Mouse (Mus musculus) cerebellum, postnatal 36 days (tissue): ENCODE results near the gene Slc31a1.
A peak's percentile ranks its signal among the peaks of the same experiment; 100 is the strongest.

ENCODE experiments used
- DNase-seq, 2 experiments: peaks; one replicate each; pipeline ENCODE4 v3.0.0; 2021 to 2022; ENCODE audit warnings: mixed read lengths in 2 of 2

Slc31a1 gene

DNA sequence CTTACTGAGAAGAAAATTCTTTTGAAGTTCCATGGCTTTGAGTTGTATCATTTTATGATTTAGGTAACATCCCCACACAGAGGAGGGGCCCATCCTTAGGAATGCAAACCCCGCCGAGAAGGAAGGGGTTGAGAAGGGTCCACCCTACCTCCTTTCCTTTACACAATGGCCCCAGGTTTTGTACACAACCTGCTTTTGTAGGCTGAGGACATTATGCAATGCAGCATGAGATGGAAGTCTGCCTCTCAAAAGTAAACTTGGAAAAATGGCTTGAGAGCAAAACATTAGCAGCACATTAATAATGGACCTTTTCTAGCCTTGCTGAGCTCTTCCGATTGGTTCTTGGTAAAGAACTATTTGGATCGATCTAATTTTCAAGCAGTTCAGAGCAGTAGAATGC is 5.8 kb downstream of the Slc31a1 start:
- no peak for DNase-seq

DNA sequence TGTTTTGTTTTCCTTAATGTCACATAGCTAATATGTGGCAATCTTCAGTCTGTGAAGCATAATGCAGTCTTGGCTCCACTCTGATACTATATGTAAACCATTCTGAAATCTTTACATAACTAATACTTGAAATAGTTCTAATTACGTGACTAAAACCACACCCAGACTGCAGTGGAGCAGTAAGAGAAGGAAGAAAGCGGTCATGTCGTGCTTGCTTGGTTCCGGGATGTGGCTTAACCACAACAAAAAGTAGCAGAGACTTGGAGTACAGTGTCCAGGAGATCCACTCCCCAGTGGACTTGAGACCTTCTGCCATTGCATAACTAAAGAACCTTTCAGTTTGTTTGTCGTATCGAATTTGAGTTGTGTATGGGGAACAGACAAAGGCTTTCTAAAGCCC is 7.1 kb downstream of the Slc31a1 start:
- no peak for DNase-seq

DNA sequence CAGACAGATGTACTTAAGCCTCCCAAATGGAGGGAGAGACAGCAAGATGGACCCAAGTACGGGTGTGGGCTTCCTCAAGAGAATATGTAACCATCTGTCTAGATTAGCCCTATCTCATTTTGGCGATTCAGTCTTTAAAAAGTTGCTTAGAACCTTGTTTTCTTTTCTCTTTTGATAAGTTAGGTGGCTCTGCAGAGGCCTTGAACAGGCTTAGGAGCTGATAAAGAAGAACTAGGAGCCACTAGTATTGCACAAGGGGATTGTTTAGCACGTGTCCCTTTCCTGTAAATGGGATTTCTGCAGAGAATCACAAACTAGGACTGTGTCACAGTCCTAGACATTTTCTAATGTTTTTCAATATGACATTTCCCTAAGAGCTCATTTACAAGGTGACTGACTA is 8.6 kb downstream of the Slc31a1 start:
- DNase-seq = no peak

DNA sequence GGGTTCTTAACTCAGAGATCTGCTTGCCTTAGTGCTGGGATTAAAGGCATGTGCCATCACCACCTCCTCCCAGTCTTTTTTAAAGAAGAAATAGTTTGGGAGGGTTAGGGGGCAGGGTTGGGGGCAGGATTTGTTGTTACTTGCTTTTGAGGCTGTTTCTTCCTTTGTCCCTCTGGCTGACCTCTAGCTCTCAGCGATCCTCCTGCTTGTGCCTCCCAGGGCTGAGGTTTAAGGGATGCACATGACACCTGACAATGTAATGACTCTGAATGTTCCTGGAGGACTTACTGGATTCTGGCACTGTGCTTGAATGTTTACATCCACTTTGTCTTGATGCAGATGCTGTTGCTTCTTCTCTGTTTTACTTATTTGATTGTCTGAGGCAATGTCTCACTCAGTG is 11.9 kb downstream of the Slc31a1 start:
- no peak for DNase-seq

DNA sequence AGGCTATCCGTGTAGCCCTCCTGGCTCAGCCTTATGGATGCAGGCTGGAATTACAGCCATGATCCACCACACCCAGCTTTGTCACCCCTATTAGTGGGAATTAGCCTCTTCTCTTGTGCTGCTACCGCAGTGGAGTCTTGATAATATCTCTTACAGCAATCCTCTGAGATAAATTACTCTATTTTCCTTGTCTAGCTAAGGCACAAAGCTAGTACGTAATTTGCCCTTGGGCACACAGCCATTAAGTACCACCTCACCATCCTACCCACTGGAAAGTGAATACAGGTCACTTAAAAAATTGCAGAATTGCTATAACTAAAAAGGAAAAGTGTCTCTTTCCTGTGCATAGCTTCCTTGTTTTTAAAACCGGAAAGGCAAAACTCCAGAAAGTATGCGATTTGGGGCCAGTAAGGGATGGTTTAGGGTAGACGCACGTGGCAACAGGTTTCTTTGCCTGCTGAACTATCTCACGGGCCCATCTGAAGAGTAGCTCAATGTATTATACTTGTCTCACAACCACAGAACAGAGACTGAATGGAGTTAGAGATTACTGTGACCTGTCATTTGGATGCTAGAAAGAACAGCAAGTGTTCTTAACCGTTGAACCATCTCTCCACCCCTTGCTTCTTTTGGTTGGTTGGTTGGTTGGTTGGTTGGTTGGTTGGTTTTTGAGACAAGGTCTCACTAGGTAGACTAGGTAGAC is 12.4 kb downstream of the Slc31a1 start:
- DNase-seq = no peak

DNA sequence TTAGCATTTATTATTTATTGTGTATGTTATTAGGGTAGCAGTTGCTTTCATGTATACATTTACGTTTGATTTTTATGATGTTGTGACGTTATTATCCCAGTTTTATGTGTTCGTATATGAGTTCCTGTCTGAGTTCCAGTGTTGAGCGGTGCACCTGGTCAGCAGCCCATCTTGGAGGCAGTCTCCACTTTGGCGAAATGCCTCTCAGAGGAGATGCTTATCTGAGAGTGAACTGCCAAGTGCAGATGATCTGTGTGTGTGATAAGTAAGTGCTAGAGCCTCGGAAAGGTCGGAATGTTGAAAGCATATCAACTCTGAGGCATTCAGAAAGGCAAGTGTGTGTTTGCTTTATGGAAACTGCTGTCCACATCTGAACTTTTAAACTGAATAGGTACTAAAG is 13.1 kb downstream of the Slc31a1 start:
- no peak for DNase-seq

DNA sequence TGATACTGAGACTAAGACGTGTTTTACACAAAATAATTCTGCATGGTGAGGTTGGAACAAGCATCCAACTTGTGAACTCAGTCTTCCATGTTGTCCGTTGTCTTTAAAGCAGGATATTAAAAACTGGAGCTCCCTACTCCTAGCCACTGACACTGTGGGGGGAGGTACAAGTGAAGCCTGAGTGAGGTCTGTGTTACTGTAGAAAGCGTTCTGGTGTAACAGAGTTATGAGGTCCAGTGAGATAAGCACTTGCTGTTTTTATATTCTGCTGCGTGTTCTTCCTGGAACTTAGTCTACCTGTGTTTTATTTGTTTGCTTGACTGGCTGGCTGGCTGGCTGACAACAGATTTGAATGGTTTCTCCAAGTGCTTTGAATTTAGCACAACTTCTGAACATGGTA is 13.8 kb downstream of the Slc31a1 start:
- no peak for DNase-seq

DNA sequence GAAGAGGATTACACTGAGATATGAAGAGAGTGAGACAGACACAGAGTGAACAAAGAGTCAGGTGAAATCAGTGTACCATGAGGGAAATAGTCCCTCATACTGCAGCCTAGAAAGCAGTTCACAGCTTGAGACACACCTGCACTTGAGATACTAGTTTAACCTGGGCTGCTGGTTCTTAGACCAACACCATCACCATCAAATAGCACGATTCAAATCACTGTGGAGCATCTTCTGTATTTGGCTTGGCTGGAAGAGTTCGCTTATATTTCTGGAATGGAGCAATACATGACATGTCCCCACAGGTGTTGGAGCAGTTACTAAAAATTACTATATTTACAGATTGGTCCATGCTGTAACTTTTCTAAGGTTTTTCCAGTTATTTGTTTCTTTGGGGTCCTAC is 15.6 kb downstream of the Slc31a1 start:
- DNase-seq = no peak

DNA sequence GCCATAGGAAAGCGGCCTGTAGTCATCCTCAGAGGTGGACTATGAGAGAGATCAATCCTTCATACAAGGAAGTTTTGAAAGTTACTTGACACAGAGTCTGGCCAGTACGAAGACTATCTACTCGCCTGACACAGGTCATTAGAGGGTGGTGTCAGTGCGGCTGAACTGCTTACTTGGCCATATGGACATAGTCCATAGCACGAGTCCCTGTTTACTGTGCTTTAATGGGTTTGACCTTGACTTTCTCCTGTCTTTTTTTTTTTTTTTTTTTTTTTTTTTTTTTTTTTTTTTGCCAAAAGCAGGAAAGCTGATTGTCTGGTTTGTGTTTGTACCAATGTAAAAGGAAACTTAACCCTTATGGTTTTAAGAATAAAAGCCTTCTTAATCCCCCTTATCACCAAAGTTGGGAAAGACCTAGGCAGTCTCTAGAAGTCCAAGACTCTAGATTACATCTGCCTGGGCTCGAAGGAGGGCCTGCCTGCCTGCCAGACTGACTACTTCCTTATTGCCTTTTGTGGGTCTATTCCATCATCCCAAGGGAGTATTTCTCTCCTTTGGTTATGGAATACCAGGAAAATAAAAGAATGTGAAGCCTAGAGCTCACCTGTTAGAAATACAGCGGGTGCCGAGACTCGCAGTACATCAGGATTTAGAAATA is 19.3 kb downstream of the Slc31a1 start:
- no peak for DNase-seq

DNA sequence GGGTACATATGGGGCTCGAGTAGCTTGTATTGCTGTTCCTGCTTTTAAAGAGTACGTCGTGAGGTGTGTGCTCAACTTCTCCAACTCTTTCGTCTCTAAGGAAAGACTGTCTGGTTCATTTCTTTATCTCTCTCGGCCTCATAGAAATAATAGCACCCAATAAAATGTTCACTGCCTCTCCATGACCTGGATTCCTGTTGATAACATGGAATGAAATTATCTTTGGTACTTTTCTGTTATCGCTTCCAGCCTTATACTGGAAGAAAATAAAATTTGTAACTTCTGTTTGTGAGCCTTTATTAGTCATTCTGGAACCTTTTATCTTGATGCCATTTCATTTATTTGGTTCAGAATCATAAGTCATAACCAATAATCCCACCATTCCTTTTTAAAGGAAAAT is 22.7 kb downstream of the Slc31a1 start:
- no peak for DNase-seq

DNA sequence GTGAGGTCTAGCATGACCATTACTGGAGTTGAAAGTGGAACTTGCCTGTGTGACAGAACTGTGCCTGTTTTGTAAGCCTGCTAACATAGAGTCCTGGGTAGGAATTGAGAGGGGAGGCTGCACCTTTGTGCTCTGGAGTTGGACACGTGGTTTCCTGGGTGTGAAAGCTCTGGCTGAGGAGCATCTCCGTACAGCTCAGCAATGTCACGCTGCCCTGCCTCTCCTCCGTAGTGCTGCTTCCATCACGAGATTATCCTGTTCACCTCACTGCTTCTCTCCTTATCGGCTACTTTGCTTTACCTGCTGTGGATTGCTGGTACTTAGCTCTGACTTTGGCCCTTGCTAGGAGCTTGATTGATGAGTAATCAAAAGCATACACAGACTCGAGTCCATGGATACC is 23.2 kb downstream of the Slc31a1 start:
- DNase-seq = no peak

DNA sequence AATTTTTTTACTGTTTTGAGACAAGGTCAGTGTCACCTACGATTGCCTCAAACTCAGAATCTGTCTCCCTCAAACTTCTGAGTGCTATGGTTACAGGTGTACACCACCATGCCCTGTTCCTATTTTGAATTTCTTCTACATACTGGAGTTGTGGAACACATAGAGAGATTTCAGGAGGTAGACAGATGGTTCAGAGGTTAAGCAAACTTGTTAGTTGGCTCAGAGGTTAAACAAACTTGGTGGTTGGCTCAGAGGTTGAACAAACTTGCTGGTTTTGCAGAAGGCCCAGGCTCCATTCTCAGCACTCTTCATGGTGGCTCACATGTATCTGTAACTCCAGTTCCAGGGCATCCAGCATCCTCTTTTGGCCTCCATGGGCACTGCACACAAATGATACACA is 23.6 kb downstream of the Slc31a1 start:
- no peak for DNase-seq

DNA sequence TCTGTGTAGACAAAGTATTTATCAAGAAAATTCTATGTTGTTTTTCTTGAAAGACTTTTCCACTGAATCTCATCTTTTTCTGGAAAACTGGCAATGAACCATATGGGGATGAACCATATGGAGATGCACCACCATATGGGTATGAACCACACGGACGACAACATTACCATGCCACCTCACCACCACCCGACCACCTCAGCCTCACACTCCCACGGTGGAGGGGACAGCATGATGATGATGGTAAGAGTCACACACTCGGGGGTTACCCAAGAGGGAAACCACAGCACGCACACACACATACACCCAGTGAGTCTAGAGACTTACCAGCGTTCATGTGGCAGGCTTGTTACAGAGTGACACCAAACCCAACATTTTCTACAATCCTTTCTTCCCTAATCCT is 24.9 kb downstream of the Slc31a1 start:
- DNase-seq = no peak

DNA sequence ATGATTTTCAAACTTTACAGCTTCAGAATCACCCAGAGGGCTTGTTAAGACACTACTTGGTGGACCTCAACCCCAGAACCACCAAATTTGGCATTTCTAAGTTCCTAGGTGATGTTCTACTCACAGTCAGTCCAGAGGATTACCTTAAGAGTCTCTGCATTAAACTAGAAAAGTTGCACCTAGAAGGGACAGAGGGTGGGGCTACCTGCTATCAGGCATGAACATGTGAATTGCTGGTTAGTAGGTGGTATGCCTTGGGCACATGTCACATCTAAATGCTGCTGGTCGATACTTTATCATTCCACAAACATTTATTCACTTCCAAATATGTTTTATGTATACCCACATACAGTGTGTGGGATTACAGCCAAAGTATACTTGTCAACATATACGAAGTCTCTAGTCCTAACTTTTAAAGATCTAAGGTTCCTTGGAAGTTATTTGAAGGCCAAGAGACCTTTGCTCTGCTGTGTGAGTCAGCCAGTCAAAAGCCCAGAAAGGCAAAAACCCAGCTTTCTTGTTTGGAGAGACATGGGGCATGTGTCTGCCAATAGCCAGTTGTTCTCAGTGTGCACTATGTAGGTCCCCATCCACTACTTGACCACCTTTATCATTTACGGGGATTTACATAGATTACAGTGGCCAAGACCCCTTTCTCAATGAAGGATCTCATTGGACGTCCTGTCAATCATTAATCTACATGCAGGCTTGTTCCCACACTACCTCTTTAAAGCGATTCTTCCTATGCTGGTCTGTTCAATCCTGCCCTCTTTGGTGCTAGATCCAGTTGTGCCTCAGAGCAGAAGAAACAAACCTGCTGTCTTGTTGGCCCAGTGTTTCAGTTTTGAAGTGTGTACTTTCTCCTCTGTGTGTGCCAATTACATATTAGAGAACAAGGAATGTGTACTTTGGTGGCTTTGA is 29.3 kb downstream of the Slc31a1 start:
- no peak for DNase-seq

DNA sequence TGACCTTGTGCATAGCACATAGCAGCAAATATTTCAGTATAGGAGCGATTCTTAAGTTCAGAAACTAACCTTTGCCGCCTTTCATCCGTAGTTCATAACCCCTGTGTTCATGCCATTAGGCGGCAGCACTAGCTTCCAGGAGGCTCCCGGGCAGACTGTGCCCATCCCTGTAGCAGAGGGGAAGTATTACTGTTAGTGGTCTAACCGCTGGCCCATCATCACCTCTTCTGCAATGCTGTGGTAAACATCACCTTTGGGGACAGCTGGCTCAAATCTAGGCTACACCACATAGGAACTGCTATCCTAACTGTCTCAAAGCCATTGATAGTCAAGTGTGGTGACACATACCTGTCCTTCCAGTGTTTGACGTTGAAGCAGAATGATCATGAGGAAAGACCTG is 31.4 kb downstream of the Slc31a1 start:
- no peak for DNase-seq

DNA sequence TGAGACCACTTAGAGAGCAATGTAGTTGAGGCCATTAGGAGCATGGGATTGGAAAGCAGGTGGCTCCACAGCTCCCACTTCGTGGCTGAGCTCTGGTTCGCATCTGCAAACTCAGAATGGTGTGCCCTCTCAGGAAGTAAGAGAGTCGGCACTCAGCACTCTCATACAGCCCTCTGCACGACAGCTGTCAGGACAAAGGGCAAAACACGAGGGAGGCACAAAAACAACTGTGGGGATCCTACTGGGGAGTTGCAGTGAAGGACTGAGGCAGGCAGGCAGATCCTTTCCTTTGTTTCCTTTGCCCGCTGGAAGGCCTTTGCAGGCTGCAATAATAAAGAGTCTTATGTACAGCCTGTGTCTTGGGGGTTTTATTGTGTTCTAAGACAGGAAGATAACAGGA is 32.9 kb downstream of the Slc31a1 start:
- DNase-seq = no peak

DNA sequence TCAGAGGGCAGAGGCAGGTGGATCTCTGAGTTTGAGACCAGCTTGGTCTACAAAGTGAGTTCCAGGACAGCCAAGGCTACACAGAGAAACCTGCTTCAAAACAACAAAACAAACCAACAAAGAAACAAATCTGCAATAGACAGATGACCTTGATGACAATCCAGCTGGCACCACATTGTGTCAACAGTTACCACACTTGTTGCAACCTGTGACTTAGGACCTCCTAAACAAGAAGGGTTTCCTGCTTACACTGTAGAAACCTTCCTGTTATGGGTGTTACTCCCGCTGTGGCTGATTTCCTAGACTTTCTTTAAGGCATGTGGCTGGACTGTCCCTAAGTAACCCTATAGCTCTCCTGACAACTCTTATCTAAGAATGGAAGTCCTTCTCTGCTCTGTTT is 35.3 kb downstream of the Slc31a1 start:
- no peak for DNase-seq

DNA sequence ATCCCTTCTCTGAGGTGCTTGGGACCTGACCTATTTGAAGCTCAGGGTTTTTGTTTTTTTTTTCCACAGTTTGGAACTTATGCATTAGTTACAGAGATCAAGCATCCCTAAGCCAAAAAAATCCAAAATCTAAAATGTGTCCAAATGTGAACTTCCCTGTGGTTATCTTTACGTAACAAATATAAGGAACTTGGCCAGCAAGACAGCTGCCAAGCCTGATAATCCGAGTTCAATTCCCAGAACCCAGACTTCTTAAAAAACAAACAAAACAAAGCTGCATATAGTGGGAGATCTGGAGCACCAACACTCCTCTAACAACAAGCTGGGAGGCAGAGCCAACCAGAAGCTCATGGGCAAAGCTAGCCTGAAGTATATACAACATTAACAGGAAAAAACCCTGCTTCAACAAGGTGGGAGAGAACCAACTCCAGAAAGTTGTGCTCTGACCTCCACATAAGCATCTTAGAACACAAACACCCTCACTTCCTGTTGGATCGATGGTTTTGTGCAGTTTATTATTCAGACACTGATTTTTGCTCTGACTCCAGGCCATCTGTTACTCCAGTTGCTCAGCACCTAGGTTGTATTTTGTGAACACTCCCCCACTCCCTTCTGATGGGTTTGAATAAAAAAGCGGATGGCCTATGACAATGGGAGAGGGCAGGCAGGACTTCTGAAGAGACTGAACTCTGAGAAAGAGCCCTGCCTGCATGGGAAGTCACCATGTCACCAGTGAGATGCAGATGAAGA is 37.3 kb downstream of the Slc31a1 start:
- DNase-seq = no peak

DNA sequence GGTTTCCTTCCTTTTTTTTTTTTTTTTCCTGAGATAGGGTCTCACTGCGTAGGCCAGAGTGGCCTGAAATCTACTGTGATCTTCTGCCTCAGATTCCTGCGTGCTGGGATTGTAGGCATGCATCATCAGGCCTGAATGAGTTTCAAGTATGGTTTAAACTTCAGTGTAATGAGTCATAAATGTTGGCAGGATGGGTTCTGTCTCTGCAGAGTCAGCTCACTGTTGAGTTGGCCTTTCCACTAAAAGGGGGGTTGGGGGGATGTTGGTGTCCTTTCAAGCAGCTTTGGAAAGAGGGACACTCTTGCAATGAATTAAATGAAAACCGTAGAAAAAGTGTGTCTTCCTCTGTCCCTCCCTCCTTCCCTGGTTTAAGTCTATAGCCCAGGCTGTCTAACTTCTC is 38.4 kb downstream of the Slc31a1 start:
- DNase-seq = no peak

DNA sequence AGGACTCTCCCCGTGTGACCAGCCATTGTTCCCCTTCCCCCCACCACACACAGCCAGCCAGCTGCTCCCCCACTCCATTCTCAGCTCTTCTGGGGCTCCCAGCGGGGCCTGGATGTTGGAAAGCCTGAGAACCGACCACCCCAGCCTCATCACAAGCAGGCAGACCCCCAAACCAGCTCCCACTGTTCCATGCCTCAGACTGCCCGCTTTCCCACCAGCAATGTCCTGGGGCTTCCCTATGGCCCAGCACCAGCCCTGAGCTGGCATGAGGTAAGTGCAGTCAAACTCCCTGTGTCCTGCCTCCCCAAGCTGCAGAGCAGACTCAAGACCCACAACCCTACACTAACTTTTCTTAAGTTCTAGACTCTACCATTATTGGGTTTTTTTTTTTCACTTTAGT is 45.6 kb downstream of the Slc31a1 start:
- DNase-seq = no peak

DNA sequence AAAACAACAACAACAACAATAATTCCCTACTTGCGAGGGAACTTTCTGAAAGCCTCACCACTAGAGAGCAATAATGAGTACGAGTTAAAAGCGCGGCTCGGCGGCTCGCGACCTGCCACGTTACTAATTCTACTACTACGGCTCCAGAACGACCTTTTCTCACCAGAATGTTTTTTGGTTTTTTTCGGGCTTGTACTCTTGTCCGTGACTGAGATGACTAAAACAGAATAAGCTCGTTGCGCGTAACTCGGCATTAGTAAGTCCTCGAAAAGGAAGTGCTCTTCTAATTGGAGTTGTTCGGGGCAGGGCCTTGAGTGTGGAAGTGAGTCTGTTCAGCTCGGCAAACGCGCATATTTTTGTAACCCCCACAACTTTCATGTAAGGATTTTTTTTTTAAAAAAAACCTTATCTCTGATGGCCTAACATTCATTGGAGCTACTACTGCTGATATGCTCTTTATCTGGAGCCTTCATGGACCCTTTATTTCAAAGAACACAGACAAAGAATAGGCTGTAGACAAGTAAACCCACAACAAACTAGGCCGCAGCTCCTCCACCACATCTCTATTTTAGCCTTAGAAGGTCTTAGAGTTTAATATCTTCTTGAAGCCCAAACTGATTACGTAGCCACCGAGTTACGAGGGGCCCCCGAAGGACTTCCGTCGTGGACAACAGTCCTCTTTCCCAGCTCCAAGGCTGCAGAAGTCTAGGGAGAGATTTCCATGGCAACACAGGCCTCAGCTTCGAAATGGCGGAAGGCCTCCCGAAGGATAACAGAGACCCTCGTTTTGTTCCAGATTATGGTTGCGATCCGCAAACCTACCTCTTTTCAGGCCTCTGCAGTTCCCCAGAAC is 47.4 kb downstream of the Slc31a1 start:
- peak; percentile 48 to 56 for DNase-seq
